In the genomic region with DNA sequence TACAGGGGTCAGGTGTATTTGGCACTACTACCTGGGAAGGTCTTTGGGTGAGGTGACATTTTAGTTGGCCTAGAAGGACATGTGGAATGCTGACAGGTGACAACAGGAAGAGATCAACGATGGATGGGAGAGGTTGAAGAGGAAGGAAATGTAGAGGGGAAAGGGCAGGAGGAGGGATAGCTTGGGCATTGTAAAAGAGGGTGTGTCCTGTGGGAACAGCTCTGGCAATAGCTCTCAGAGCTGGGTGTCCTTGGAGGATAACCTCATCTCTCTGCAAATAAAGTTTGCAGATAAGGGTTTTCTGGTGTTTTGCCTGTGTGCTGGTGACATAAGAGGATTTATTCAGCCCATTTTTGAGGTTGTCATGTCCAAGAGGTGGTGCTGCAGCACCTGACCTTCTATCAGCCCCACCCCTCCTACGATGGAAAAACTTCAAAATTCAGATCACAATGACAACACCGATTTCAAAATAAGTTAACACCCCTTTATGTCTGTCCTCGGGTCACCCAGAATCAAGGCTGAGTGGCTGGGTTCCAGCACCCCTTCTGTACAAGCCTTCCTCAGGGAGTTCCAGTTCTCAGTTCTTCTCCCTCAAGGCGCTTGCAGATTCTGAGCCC, we compare ENCODE assay signal across 13 mouse cellular contexts.
"Had no signal": no experiment of that assay in that cellular context is flagged by ENCODE, and none has a peak within 500 bp of the region (broad histone marks: within the 10 kb centered on the region; RNA-seq: fewer than 3 reads in every experiment).

No protein-coding gene starts in this region.

- H3K4me3 ChIP-seq: limb, embryonic 13.5 days; liver, embryonic 12.5 days; megakaryocyte, embryonic 14.5 days; midbrain, embryonic 15.5 days had no signal

- DNase-seq: kidney, postnatal 14 days; left cerebral cortex, postnatal 4 days; lung, embryonic 14.5 days; lung, postnatal 10 days; right cerebral cortex, postnatal 14 days had no signal

- H3K36me3 ChIP-seq: liver, embryonic 12.5 days; midbrain, embryonic 15.5 days; neural tube, embryonic 13.5 days had no signal

- H3K9ac ChIP-seq: liver, embryonic 12.5 days; lung, embryonic 14.5 days; neural tube, embryonic 13.5 days had no signal

- H3K27ac ChIP-seq: liver, embryonic 12.5 days; macrophage; stomach, postnatal 0 days had no signal

- ATAC-seq: liver, embryonic 12.5 days had no signal

- H3K27me3 ChIP-seq: limb, embryonic 13.5 days; midbrain, embryonic 15.5 days; neural tube, embryonic 13.5 days had no signal

- H3K4me2 ChIP-seq: liver, embryonic 12.5 days; midbrain, embryonic 11.5 days; midbrain, embryonic 15.5 days; neural tube, embryonic 13.5 days had no signal

- H3K9me3 ChIP-seq: limb, embryonic 13.5 days; liver, embryonic 12.5 days; midbrain, embryonic 15.5 days; neural tube, embryonic 13.5 days had no signal
